Mouse (Mus musculus) ES-Bruce4 (cell line): Measurements from ENCODE around the gene Dync2h1. TPM values are rescaled to one million over a fixed set of nuclear protein-coding genes. Genes with fewer than 3 reads are reported as not detected.

Experiments used
- H3K27ac ChIP-seq: 2 replicates; pipeline ENCODE4 v1.5.1; 2012; ENCODE audit warnings: low read length, inconsistent platforms; ENCODE audit not compliant: insufficient read depth
- H3K27me3 ChIP-seq: 2 replicates; pipeline ENCODE4 v1.6.1; 2012; ENCODE audit warnings: mild to moderate bottlenecking, low read length, inconsistent platforms; ENCODE audit not compliant: control insufficient read depth, poor library complexity, insufficient read depth, severe bottlenecking
- H3K36me3 ChIP-seq: 2 replicates; pipeline ENCODE4 v1.6.1; 2012; ENCODE audit warnings: inconsistent platforms, mild to moderate bottlenecking, low read length, moderate library complexity; ENCODE audit not compliant: control insufficient read depth, poor library complexity, insufficient read depth, severe bottlenecking
- H3K4me1 ChIP-seq: one replicate; pipeline ENCODE4 v1.8.1; 2011; ENCODE audit warnings: low read length; ENCODE audit not compliant: control insufficient read depth, insufficient read depth
- H3K4me3 ChIP-seq: 2 replicates; pipeline ENCODE4 v1.5.1; 2011; ENCODE audit warnings: low read depth, mild to moderate bottlenecking, low read length
- H3K9ac ChIP-seq: 2 replicates; pipeline ENCODE4 v1.6.1; 2012; ENCODE audit warnings: low read depth, mild to moderate bottlenecking, inconsistent platforms; ENCODE audit not compliant: poor library complexity, severe bottlenecking
- H3K9me3 ChIP-seq: replicated peaks from 2 replicates; pipeline ENCODE4 v1.6.1; 2012; ENCODE audit warnings: mild to moderate bottlenecking, low read length, inconsistent platforms; ENCODE audit not compliant: control insufficient read depth, poor library complexity, insufficient read depth, severe bottlenecking
- CTCF ChIP-seq: IDR thresholded peaks from one replicate; pipeline ENCODE4 v1.8.1; 2011; ENCODE audit warnings: low read depth, low read length
- EP300 ChIP-seq: IDR thresholded peaks from 2 replicates; pipeline ENCODE4 v1.6.1; 2011; ENCODE audit warnings: low read depth, low read length; ENCODE audit not compliant: insufficient read depth
- POLR2A ChIP-seq: IDR thresholded peaks from one replicate; pipeline ENCODE4 v1.8.1; 2011; ENCODE audit warnings: low read length; ENCODE audit not compliant: insufficient read depth
- polyA plus RNA-seq: library from polyadenylated mRNA; stranded (reverse); fragments of >200 nt; gene quantifications from 2 replicates; pipeline ENCODE4 v1.2.4, GENCODE M21; 2011; ENCODE audit warnings: low read depth; ENCODE audit not compliant: missing spikeins, insufficient read depth, insufficient read length

Gene Dync2h1
- polyA plus RNA-seq, 1 experiment, result 8.6 TPM

GRCm38 (mm10) chr9:7009785-7010184, 174.5 kb downstream of the Dync2h1 start:
- Histone ChIP-seq H3K9me3 (no peaks in the 10 kb centered on the region), H3K27ac (no peak overlapping the region), H3K27me3 (no peaks in the 10 kb centered on the region)

GRCm38 (mm10) chr9:6994865-6995264, 189.4 kb downstream of the Dync2h1 start:
- TF ChIP-seq POLR2A, result no peak
- TF ChIP-seq CTCF, result no peak
- no peak for TF ChIP-seq EP300
- H3K9me3 ChIP-seq, result no peaks in the 10 kb centered on the region
- no peak overlapping the region for H3K4me3 ChIP-seq
- no peaks in the 10 kb centered on the region for H3K4me1 ChIP-seq
- H3K9ac ChIP-seq, result no peak overlapping the region
- H3K27me3 ChIP-seq, result no peaks in the 10 kb centered on the region
- no peaks in the 10 kb centered on the region for H3K36me3 ChIP-seq
- no peak overlapping the region for H3K27ac ChIP-seq

More at GRCm38 (mm10) chr9:7009785-7010184, 174.5 kb downstream of the Dync2h1 start:
- no peaks in the 10 kb centered on the region for H3K36me3 ChIP-seq
- no peak for TF ChIP-seq POLR2A
- TF ChIP-seq EP300, result no peak
- TF ChIP-seq CTCF, result no peak
- H3K9ac ChIP-seq, result no peak overlapping the region
- no peaks in the 10 kb centered on the region for H3K4me1 ChIP-seq
- no peak overlapping the region for H3K4me3 ChIP-seq

- Histone ChIP-seq H3K9ac (no peak overlapping the region), H3K9me3 (no peaks in the 10 kb centered on the region), H3K4me1 (no peaks in the 10 kb centered on the region), H3K36me3 (no peaks in the 10 kb centered on the region), H3K4me3 (no peak overlapping the region), H3K27me3 (no peaks in the 10 kb centered on the region), H3K27ac (no peak overlapping the region)
- TF ChIP-seq EP300, result no peak
- no peak for TF ChIP-seq POLR2A
- no peak for TF ChIP-seq CTCF
These were observed 190.0 kb downstream of the Dync2h1 start for GRCm38 (mm10) chr9:6994275-6994674.

- Histone ChIP-seq H3K27ac (no peak overlapping the region), H3K27me3 (no peaks in the 10 kb centered on the region), H3K4me3 (no peak overlapping the region), H3K4me1 (no peaks in the 10 kb centered on the region), H3K36me3 (no peaks in the 10 kb centered on the region), H3K9me3 (no peaks in the 10 kb centered on the region), H3K9ac (no peak overlapping the region)
- no peak for TF ChIP-seq POLR2A
- TF ChIP-seq EP300, result no peak
- TF ChIP-seq CTCF, result no peak
These were observed 195.2 kb downstream of the Dync2h1 start for GRCm38 (mm10) chr9:6988893-6989685.

- Histone ChIP-seq H3K9ac (no peak overlapping the region), H3K4me1 (no peaks in the 10 kb centered on the region), H3K4me3 (no peak overlapping the region), H3K27ac (no peak overlapping the region), H3K36me3 (no peaks in the 10 kb centered on the region), H3K9me3 (no peaks in the 10 kb centered on the region), H3K27me3 (no peaks in the 10 kb centered on the region)
- TF ChIP-seq CTCF (no peak), EP300 (no peak), POLR2A (no peak)
These were observed 198.1 kb downstream of the Dync2h1 start for GRCm38 (mm10) chr9:6986161-6986560.

- Histone ChIP-seq H3K4me3 (no peak overlapping the region), H3K9me3 (no peaks in the 10 kb centered on the region), H3K36me3 (no peaks in the 10 kb centered on the region), H3K27ac (no peak overlapping the region), H3K27me3 (no peaks in the 10 kb centered on the region), H3K4me1 (no peaks in the 10 kb centered on the region), H3K9ac (no peak overlapping the region)
- TF ChIP-seq EP300 (no peak), CTCF (no peak), POLR2A (no peak)
These were observed 215.1 kb downstream of the Dync2h1 start for GRCm38 (mm10) chr9:6969171-6969570.
